Mouse (Mus musculus) cerebellum, adult 2 months (tissue): Measurements from ENCODE around the gene Eapp. TPM values are rescaled to one million over a fixed set of nuclear protein-coding genes. Genes with fewer than 3 reads are reported as not detected.
"Not testable (repeated sequence)": the region's sequence is repeated elsewhere in the genome, so short reads cannot be mapped to it uniquely, and the experiment has no call there.

Experiments used
- DNase-seq, 2 experiments: peaks; one replicate each; pipeline ENCODE4 v3.0.0; 2021
- H3K27ac ChIP-seq: fragments of 200-500 bp; 2 replicates; pipeline ENCODE4 v1.5.1; 2012; ENCODE audit warnings: low read length, control low read depth, inconsistent platforms; ENCODE audit not compliant: insufficient read depth
- H3K27me3 ChIP-seq: fragments of 200-500 bp; 2 replicates; pipeline ENCODE4 v1.6.1; 2012; ENCODE audit warnings: inconsistent platforms, mild to moderate bottlenecking, low read length, moderate library complexity; ENCODE audit not compliant: control insufficient read depth, insufficient read depth
- H3K4me1 ChIP-seq: fragments of 200-500 bp; 2 replicates; pipeline ENCODE4 v1.6.1; 2011; ENCODE audit warnings: low read length; ENCODE audit not compliant: control insufficient read depth, insufficient read depth
- H3K4me3 ChIP-seq: fragments of 200-500 bp; replicated peaks from 2 replicates; pipeline ENCODE3; 2011; ENCODE audit warnings: mild to moderate bottlenecking, low read depth, low read length, control low read depth; ENCODE audit not compliant: insufficient read depth
- CTCF ChIP-seq: fragments of 200-500 bp; IDR thresholded peaks from 2 replicates; pipeline ENCODE4 v1.5.1; 2011; ENCODE audit warnings: low read depth, mild to moderate bottlenecking, control low read depth, low read length, moderate library complexity, borderline replicate concordance; ENCODE audit not compliant: insufficient read depth
- POLR2A ChIP-seq: fragments of 200-500 bp; IDR thresholded peaks from 2 replicates; pipeline ENCODE4 v1.6.1; 2011; ENCODE audit warnings: low read length, control low read depth, borderline replicate concordance; ENCODE audit not compliant: insufficient read depth
- WGBS: fragments of 180-500 bp; shearing (Covaris S2); methylation state at CpG from one replicate; pipeline ENCODE4 v1.1.7; 2018; 5-methylcytosine and 5-hydroxymethylcytosine counted together
- polyA plus RNA-seq: library from polyadenylated mRNA; depleted of rRNA; stranded (reverse); fragments of >200 nt; gene quantifications from 2 replicates; pipeline ENCODE4 v1.2.3, GENCODE M21; 2012; rRNA removed

The Eapp gene
- polyA plus RNA-seq, result 27.4 and 28.6 TPM in 2 replicates

GRCm38 (mm10) chr12:54695511-54696241 lies at the start of gene Eapp:
TSS of gene Eapp (minus strand) at chr12:54695897.
- Histone ChIP-seq H3K27ac (peak within 1 kb of the TSS; percentile 81), H3K27me3 (no peaks in the 10 kb centered on the region), H3K4me1 (peaks cover 4% of the 10 kb centered on the region), H3K4me3 (peak within 1 kb of the TSS; percentile 74)
- DNase-seq, result peak; percentile 97 to 98
- TF ChIP-seq CTCF (no peak), POLR2A (peak; percentile 70)
- under 1% methylated on average over 57 of the region's 57 CpGs for WGBS

- not testable (repeated sequence) for H3K27ac ChIP-seq, H3K4me3 ChIP-seq, H3K4me1 ChIP-seq, H3K27me3 ChIP-seq
- WGBS, result 3% methylated on average over 13 of the region's 33 CpGs
- peak; percentile 27 to 48 for DNase-seq
Measured at GRCm38 (mm10) chr12:54738661-54739243, 43.1 kb upstream of the Eapp start.

DNA sequence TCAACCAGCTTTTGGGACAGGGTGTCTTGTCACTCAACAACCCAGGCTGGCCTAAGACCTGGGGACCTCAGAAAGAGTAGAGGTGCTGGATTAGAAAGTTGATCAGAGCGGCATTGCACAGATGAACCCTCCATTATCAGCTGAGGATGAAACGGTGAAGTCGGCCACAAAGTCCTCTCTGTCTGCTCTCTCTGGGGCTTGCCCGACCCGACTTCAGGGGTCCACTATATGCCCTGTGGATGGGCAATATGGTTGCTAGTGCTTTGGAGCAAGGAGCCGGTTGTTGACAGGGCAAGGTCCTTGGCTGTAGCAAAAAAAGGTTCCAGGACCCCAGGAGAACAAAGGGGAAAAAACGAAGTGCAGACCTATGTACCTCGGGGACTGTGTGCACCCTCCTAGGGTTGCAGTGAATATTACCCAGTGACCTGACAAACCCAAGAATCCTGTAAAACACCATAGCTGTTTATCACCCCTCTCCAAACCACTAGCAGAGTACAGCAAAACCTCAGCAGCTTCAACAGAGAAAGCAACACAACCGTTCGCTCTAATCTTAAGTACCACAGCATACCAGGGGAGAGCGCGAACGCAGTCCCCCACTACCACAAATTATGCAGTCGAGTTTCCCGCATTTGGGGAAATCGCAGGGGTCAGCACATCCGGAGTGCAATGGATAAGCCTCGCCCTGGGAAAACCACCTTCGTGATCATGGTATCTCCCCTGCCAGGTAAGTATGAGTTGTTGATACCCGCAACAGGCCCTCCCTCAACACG lies 42.4 kb upstream of the Eapp start:
- H3K27me3 ChIP-seq, H3K27ac ChIP-seq, H3K4me1 ChIP-seq, H3K4me3 ChIP-seq, DNase-seq: not testable (repeated sequence)
- WGBS, result no CpG with 5 or more reads among the region's 21 CpGs

DNA sequence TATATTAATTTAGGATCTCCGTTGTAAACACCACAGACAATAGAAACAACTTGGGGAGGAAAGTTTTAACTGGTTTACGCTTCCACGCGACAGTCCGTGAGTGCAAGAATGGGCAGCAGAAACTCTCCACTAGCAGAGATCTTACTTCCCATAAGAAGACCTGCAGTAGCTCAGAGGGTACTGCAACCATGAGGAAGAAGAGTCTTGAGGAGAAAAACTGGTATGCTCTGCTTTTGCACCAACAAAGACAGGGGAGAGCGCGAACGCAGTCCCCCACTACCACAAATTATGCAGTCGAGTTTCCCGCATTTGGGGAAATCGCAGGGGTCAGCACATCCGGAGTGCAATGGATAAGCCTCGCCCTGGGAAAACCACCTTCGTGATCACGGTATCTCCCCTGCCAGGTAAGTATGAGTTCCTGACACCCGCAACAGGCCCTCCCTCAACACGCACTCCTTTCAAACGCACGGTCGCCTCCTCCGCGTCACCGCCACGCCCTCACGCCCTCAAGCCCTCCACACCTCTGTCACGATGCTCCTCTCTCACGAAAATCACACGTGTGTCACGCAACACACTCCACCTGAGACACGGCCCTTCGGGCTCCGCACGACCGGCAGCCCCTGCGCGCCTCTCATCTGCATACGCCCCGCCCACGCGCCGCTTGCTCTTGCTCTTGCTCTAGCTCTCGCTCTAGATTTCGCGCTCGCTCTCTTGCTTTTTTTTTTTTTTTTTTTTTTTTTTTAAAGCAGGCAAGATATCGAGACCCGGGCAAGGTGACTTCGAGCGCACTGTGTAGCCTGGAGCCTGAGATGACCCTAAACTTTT lies 38.8 kb upstream of the Eapp start:
- peak in 1 of 2 experiments; percentile 30 for DNase-seq
- not testable (repeated sequence) for H3K4me3 ChIP-seq, H3K4me1 ChIP-seq, H3K27me3 ChIP-seq, H3K27ac ChIP-seq
- 0 out of 2 replicates have a peak, but pooled peaks have one; percentile 18 for TF ChIP-seq POLR2A
- WGBS, result 2% methylated on average over 7 of the region's 49 CpGs

DNA sequence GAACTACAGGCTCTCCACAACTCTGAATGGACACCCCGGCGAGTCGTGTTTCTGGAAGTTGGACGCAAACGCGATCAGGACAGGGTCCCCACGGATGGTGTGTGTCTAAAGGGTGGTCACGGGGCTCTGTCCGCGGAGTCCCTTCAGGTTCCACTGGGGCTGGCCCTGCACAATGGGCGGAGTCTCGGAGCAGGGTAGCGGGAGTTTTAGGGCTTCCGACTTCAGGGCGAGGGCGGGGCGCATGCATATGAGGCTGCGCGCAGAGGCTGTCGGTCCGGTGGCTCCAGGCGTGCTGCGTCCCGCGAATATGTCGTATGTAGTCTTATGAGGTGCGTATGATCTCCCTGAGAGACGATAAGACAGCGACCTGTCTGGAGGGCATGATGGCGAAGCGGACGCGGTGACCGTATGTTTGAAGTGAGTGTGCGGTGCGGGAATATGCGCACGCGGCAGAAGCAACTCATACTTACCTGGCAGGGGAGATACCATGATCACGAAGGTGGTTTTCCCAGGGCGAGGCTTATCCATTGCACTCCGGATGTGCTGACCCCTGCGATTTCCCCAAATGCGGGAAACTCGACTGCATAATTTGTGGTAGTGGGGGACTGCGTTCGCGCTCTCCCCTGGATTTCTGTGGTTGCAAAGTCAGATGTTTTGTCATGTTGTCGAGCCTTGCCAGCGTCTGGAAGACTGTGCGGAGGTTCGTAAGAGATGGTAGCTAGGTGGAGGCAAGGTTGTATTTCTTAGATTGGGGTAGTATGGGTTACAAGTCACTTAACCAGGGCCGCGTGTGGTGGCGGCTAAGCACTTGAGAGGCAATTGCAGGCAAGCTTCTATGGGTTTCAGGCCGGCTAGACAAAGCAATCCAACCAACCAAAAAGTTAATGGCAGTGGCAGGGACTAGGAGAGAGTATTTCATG lies 33.7 kb upstream of the Eapp start:
- not testable (repeated sequence) for H3K27me3 ChIP-seq, H3K27ac ChIP-seq, DNase-seq, H3K4me3 ChIP-seq, H3K4me1 ChIP-seq
- no CpG with 5 or more reads among the region's 56 CpGs for WGBS

GRCm38 (mm10) chr12:54718871-54719786 lies 23.4 kb upstream of the Eapp start:
- not testable (repeated sequence) for H3K27me3 ChIP-seq, DNase-seq, H3K27ac ChIP-seq, H3K4me1 ChIP-seq, H3K4me3 ChIP-seq
- WGBS, result no CpG with 5 or more reads among the region's 56 CpGs

- not testable (repeated sequence) for H3K4me1 ChIP-seq, H3K4me3 ChIP-seq, H3K27ac ChIP-seq, H3K27me3 ChIP-seq, DNase-seq
- WGBS, result 93% methylated on average over 6 of the region's 11 CpGs
Measured at GRCm38 (mm10) chr12:54717516-54717915, 21.8 kb upstream of the Eapp start.

DNA sequence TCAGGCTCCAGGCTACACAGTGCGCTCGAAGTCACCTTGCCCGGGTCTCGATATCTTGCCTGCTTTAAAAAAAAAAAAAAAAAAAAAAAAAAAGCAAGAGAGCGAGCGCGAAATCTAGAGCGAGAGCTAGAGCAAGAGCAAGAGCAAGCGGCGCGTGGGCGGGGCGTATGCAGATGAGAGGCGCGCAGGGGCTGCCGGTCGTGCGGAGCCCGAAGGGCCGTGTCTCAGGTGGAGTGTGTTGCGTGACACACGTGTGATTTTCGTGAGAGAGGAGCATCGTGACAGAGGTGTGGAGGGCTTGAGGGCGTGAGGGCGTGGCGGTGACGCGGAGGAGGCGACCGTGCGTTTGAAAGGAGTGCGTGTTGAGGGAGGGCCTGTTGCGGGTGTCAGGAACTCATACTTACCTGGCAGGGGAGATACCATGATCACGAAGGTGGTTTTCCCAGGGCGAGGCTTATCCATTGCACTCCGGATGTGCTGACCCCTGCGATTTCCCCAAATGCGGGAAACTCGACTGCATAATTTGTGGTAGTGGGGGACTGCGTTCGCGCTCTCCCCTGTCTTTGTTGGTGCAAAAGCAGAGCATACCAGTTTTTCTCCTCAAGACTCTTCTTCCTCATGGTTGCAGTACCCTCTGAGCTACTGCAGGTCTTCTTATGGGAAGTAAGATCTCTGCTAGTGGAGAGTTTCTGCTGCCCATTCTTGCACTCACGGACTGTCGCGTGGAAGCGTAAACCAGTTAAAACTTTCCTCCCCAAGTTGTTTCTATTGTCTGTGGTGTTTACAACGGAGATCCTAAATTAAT lies 18.3 kb upstream of the Eapp start:
- H3K27me3 ChIP-seq, H3K4me3 ChIP-seq, H3K27ac ChIP-seq, H3K4me1 ChIP-seq: not testable (repeated sequence)
- WGBS, result 0% methylated on average over 7 of the region's 48 CpGs
- peak; percentile 65 for DNase-seq

GRCm38 (mm10) chr12:54710494-54710879 lies 14.8 kb upstream of the Eapp start:
- H3K4me3 ChIP-seq, H3K4me1 ChIP-seq, H3K27ac ChIP-seq, H3K27me3 ChIP-seq: not testable (repeated sequence)
- DNase-seq, result peak; percentile 35 to 52
- WGBS, result 4% methylated on average over 4 of the region's 8 CpGs
